Mouse (Mus musculus) olfactory bulb, adult 2 months (tissue): ENCODE data around the gene Rgp1. TPM values are rescaled to one million over a fixed set of nuclear protein-coding genes. Genes with fewer than 3 reads are reported as not detected.
A peak's percentile ranks its signal among the peaks of the same experiment; 100 is the strongest.
"Not testable (repeated sequence)": the region's sequence is repeated elsewhere in the genome, so short reads cannot be mapped to it uniquely, and the experiment has no call there.

ENCODE experiments used
- H3K27ac ChIP-seq: fragments of 200-500 bp; 2 replicates; pipeline ENCODE4 v1.5.1; 2012; ENCODE audit warnings: low read depth, low read length; ENCODE audit not compliant: insufficient read depth
- H3K4me1 ChIP-seq: fragments of 200-500 bp; 2 replicates; pipeline ENCODE4 v1.6.1; 2012; ENCODE audit warnings: low read length; ENCODE audit not compliant: control insufficient read depth, insufficient read depth
- H3K4me3 ChIP-seq: fragments of 200-500 bp; 2 replicates; pipeline ENCODE4 v1.5.1; 2012; ENCODE audit warnings: mild to moderate bottlenecking, low read depth, low read length, moderate library complexity; ENCODE audit not compliant: insufficient read depth
- CTCF ChIP-seq: fragments of 200-500 bp; IDR thresholded peaks from 2 replicates; pipeline ENCODE4 v1.5.1; 2012; ENCODE audit warnings: low read depth, mild to moderate bottlenecking, low read length, moderate library complexity; ENCODE audit not compliant: insufficient read depth
- POLR2A ChIP-seq: fragments of 200-500 bp; IDR thresholded peaks from 2 replicates; pipeline ENCODE4 v1.6.1; 2012; ENCODE audit warnings: mild to moderate bottlenecking, low read depth, low read length, moderate library complexity; ENCODE audit not compliant: insufficient read depth
- WGBS: fragments of 180-500 bp; shearing (Covaris S2); methylation state at CpG from one replicate; pipeline ENCODE4 v1.1.7; 2018; 5-methylcytosine and 5-hydroxymethylcytosine counted together
- polyA plus RNA-seq: library from polyadenylated mRNA; stranded (reverse); fragments of >200 nt; gene quantifications from 2 replicates; pipeline ENCODE4 v1.2.4, GENCODE M21; 2012; ENCODE audit warnings: low replicate concordance; ENCODE audit not compliant: missing spikeins, insufficient read depth, insufficient read length

The Rgp1 gene
- polyA plus RNA-seq, 1 experiment, result not detected

- H3K27ac ChIP-seq, result no peak overlapping the region
- H3K4me3 ChIP-seq, result no peak overlapping the region
- no peaks in the 10 kb centered on the region for H3K4me1 ChIP-seq
- 95% methylated on average over 12 of the region's 12 CpGs for WGBS
- no peak for TF ChIP-seq POLR2A
- TF ChIP-seq CTCF, result no peak
These were observed 29.5 kb upstream of the Rgp1 start for GRCm38 (mm10) chr4:43549055-43549454.

GRCm38 (mm10) chr4:43551854-43552253 lies 26.7 kb upstream of the Rgp1 start:
- H3K4me1 ChIP-seq, H3K4me3 ChIP-seq, H3K27ac ChIP-seq: not testable (repeated sequence)
- WGBS, result 91% methylated on average over 6 of the region's 6 CpGs

GRCm38 (mm10) chr4:43552437-43552836 lies 26.1 kb upstream of the Rgp1 start:
- TF ChIP-seq POLR2A (no peak), CTCF (no peak)
- 82% methylated on average over 5 of the region's 5 CpGs for WGBS
- Histone ChIP-seq H3K4me1 (peaks cover 2% of the 10 kb centered on the region), H3K4me3 (no peak overlapping the region), H3K27ac (no peak overlapping the region)

GRCm38 (mm10) chr4:43553891-43554290 lies 24.6 kb upstream of the Rgp1 start:
- TF ChIP-seq CTCF, result no peak
- no peak for TF ChIP-seq POLR2A
- no peak overlapping the region for H3K27ac ChIP-seq
- no peak overlapping the region for H3K4me3 ChIP-seq
- H3K4me1 ChIP-seq, result peaks cover 13% of the 10 kb centered on the region

GRCm38 (mm10) chr4:43555926-43556325 lies 22.6 kb upstream of the Rgp1 start:
- 97% methylated on average over 7 of the region's 7 CpGs for WGBS
- Histone ChIP-seq H3K27ac (no peak overlapping the region), H3K4me1 (peaks cover 28% of the 10 kb centered on the region), H3K4me3 (no peak overlapping the region)
- no peak for TF ChIP-seq POLR2A
- TF ChIP-seq CTCF, result no peak

- peaks cover 30% of the 10 kb centered on the region for H3K4me1 ChIP-seq
- H3K27ac ChIP-seq, result peak overlapping the region; percentile 1; the same call in 1 of the 2 replicates
- no peak overlapping the region for H3K4me3 ChIP-seq
- 60% methylated on average over 5 of the region's 5 CpGs for WGBS
- no peak for TF ChIP-seq POLR2A
- no peak for TF ChIP-seq CTCF
These were observed 20.4 kb upstream of the Rgp1 start for GRCm38 (mm10) chr4:43558028-43558630.

- Histone ChIP-seq H3K4me3 (peak overlapping the region; percentile 15; the same call in 1 of the 2 replicates), H3K27ac (peak overlapping the region; percentile 86), H3K4me1 (peaks cover 33% of the 10 kb centered on the region)
- 28% methylated on average over 13 of the region's 13 CpGs for whole genome bisulfite sequencing
- TF ChIP-seq CTCF (no peak), POLR2A (no peak)
These were observed 19.7 kb upstream of the Rgp1 start for GRCm38 (mm10) chr4:43558631-43559356.

- WGBS, result 79% methylated on average over 13 of the region's 13 CpGs
- peak overlapping the region; percentile 62 for H3K27ac ChIP-seq
- H3K4me1 ChIP-seq, result peaks cover 33% of the 10 kb centered on the region
- TF ChIP-seq POLR2A (no peak), CTCF (no peak)
- H3K4me3 ChIP-seq, result no peak overlapping the region; the same call in 1 of the 2 replicates
These were observed 18.8 kb upstream of the Rgp1 start for GRCm38 (mm10) chr4:43559519-43560242.

GRCm38 (mm10) chr4:43560243-43560611 lies 18.3 kb upstream of the Rgp1 start:
- 60% methylated on average over 6 of the region's 6 CpGs for WGBS
- no peak for TF ChIP-seq CTCF
- no peak for TF ChIP-seq POLR2A
- no peak overlapping the region for H3K27ac ChIP-seq
- peaks cover 33% of the 10 kb centered on the region for H3K4me1 ChIP-seq
- no peak overlapping the region; the same call in 1 of the 2 replicates for H3K4me3 ChIP-seq
